Mouse (Mus musculus): ENCODE data around the gene Lyrm1.

The Lyrm1 gene

DNA sequence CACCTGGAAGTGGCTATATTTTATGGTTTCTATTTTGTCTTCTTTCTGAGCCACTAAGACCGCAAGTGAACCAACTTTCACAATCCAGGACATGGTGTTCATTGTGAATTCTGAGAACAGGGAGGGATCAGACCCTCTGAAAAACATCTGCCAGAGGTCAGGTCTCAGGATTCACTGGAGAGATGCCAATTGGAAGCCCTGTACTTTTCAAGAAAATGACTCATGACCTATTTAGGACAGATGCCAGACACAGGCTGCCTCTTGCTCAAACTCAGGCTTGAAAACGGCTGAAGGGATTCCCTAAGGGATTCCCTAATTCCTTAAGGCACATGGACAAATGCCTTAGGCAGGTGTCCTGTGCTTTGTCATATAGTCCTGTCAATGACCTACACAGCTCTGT, 65.4 kb downstream of the Lyrm1 start:
- DNase-seq (ENCODE audit: low read depth, low spot score): no peak

- DNase-seq (ENCODE audit: low read depth, low spot score): no peak
Measured at GRCm38 (mm10) chr7:119965205-119965604, 69.5 kb downstream of the Lyrm1 start.

DNA sequence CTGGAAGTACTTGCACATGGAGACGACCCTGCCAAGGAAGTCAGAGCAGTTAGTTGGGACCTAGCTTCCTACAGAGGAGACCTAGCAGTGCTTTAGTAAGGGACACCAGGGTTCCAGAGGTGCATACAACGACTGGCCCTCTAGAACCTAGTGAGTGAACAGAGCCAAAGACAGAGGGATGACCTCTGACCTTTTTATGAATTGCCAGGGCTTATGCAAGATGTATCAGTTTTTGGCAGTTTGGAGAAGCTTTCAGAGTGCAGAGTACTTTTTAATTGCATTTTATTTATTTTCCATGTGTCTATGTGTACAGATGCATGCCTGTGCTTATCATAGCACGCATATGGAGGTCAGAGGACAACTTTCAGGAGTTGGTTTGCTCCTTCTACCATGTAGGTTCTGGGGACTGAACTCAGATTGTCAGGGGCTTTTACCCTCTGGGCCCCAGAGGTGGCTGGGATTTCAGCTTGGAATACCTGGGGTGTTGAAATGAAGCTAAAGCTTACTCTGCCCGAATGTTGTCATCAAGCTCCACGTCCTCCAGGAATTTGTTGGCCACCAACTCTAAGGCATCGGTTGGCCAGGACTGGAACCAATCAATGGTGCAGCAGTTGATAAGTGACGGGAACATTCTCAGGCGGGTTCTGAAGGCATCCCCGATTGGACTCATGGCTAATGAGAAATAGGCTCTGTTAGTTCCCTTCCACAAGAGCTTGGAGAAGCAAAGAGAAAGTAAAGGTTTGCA, 70.2 kb downstream of the Lyrm1 start:
- no peak for DNase-seq (ENCODE audit: low read depth, low spot score)

GRCm38 (mm10) chr7:119969320-119969719, 73.7 kb downstream of the Lyrm1 start:
- no peak for DNase-seq (ENCODE audit: low read depth, low spot score)

DNA sequence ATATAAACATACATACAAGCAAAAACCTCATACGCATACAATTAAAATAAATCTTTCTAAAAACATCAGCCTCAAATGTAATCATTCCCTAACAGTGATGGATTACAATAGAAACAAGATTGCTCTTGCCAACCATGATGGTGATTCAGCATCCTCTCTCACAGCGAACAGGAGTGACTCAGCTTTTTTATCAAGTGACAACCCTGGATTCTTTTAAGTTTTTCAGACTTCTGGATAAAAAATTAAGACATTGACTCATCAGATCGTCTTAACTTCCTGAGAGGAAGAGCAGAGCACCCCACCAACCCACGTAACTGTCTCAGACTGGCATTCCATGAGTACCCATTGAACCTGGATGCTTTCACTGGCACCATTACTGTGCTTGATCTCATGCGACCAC, 78.6 kb downstream of the Lyrm1 start:
- DNase-seq (ENCODE audit: low read depth, low spot score): no peak

DNA sequence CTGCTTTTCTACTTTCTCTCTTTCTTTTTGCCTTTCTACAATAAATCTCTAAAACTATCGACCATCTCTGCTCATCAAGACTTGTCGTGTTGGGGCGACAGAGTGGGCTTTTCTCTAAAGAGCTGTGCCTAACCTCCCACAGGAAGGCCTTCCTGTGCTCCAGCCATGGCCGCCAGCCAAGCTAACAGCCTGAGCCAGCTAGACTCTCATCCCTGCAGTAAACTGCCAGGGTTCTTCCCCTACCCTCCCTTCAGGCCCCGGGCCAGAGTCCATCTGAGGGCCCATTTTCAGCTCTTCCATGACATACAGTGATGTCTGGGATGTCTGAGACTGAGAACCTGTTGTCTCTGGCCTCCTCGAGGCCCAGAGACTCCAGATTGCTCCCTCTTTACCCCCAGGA, 80.6 kb downstream of the Lyrm1 start:
- DNase-seq (ENCODE audit: low read depth, low spot score): no peak

DNA sequence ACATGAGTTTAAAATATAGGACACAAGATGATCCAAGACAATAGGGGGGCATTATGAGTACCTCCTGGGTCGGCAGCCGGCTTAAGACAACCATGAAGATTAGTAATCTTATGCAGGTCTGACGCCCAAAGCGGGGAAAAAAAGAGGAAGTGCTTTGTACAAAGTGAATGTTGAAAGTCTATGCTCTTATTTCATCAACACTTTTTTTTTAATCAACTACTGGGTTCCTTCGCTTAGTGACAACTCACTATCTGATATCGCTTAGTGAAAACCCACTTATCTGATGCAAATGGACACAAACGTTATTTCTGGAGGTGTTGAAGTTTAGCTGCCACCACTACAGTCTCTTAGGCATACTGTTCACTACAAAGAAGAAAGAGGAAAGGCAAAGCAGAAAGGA, 81.9 kb downstream of the Lyrm1 start:
- no peak for DNase-seq (ENCODE audit: low read depth, low spot score)

- DNase-seq (ENCODE audit: low read depth, low spot score): no peak
Measured at GRCm38 (mm10) chr7:119978576-119978975, 82.9 kb downstream of the Lyrm1 start.

DNA sequence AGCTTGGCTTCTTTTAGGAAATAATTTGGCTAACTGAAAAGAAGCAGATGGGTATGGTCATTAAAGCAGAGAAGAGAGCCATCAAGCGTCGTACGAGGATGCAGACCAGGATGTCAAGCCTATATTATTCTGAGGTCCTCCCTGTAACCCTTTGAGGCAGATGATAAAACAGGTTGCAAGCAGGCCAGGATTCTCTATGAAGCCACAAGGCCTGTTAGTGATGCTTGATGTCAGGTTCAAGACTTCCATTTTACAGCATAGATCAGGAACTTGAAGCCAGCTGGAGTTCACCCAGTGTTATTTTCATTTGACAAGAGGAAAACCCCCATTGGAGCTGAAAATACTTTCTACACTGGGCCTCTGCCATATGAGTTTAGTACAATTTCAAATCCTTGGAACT, 84.5 kb downstream of the Lyrm1 start:
- no peak for DNase-seq (ENCODE audit: low read depth, low spot score)

- DNase-seq (ENCODE audit: low read depth, low spot score): no peak
Measured at GRCm38 (mm10) chr7:119985279-119985912, 89.7 kb downstream of the Lyrm1 start.

- no peak for DNase-seq (ENCODE audit: low read depth, low spot score)
Measured at GRCm38 (mm10) chr7:119997066-119997465, 101.4 kb downstream of the Lyrm1 start.
